Mouse (Mus musculus) lung, postnatal 36 days (tissue): Measurements from ENCODE around the gene Plin4.

ENCODE experiments used
- DNase-seq: peaks from one replicate; pipeline ENCODE4 v3.0.0; 2022; ENCODE audit warnings: mixed read lengths

Gene Plin4

DNA sequence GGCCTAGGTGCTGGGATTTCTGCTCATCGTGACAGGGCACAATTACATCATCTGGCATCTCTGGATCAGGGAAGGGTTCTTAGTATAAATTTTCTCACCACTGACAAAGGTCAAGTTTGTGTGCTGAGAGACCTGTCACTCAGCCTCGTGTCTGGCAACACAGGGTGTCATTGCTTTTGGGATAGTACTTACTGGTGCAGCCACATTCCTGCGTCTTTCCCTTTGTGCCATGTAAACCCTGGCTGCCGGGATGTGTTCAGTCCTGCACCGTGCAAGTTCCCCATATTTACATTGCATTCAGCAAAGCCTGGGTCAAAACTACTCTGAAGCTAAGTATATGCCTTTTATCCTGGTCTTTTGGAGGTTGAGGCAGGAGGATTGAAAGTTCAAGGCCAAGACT is 58.2 kb downstream of the Plin4 start:
- DNase-seq, result no peak
